Mouse (Mus musculus): ENCODE measurements around the gene Cybrd1. TPM values are rescaled to one million over a fixed set of nuclear protein-coding genes. Genes with fewer than 3 reads are reported as not detected.
A peak's percentile ranks its signal among the peaks of the same experiment; 100 is the strongest.

Gene Cybrd1
- polyA plus RNA-seq, 1 experiment from 2014 or later, result 4.3 TPM

DNA sequence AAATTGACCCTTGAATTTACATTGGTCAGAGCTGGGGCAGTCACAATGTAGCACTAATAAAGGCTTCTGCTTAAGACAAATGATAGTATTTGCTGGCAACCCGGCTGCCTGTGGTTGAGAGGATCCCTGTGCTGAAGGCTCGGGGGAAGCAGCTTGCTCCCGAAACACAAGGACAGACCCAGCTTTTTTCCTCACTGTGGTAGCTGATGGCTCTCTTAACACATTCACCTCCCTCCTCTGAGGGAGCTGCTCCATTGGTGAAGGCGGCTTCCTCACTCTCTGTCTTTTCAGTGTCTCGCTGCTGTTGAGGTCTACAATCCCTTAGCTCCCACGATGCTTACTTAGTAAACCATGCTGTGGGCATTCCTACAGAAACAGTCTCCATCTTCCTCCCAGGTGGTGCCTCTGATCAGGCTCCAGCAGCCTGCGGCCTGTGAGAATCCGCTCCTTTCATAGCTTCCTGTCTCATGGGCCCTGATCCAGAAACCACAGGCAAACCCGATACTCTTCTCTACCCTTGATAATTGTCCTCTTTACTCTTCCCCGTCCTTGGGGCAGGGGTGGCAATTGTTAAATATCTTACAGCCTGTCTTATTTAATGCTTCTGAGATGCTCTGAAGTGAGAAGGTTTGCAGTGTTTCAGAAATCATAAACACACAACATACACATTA is 15.0 kb upstream of the Cybrd1 start:
- ATAC-seq (ENCODE audit: low FRiP score), result no peak
- WGBS, result 82% methylated on average over 10 of the region's 10 CpGs

DNA sequence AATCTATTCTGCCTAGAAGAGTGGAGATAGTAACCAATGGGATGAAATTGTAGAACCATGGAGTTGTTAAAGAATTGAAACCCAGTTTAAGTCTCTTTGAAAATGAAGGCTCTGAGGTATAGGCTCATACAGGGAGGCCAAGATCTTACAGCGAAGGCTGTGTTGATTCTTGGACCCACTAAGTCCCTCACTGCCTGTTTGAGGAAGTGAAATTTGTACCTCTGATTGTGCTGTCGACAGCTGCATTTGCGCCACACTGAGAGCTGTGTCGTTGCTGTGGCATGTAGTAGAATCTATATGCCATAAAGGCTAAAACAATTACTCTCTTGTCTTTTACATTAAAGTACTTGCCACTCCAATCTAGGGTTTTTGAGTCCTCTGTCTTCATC is 14.4 kb upstream of the Cybrd1 start:
- Histone ChIP-seq H3K9me3 (ENCODE audit: control insufficient read depth, low read length) (no peaks in the 10 kb centered on the region), H3K36me3 (replicated peaks; ENCODE audit: control insufficient read depth, insufficient read depth) (peaks cover 12% of the 10 kb centered on the region; the same call in 1 of the 2 replicates), H3K4me2 (replicated peaks) (no peak overlapping the region), H3K4me3 (replicated peaks; ENCODE audit: low read length) (no peak overlapping the region), H3K4me1 (replicated peaks; ENCODE audit: control insufficient read depth, insufficient read depth, low read length) (no peaks in the 10 kb centered on the region), H3K9ac (no peak overlapping the region), H3K27me3 (ENCODE audit: control insufficient read depth, insufficient read depth, low read length) (no peaks in the 10 kb centered on the region), H3K27ac (no peak overlapping the region)
- DNase-seq (ENCODE audit: low spot score) (no peak), ATAC-seq (ENCODE audit: low FRiP score) (no peak)
- WGBS, result 89% methylated on average over 4 of the region's 4 CpGs

More for the DNA sequence above, 15.0 kb upstream of the Cybrd1 start:
- Histone ChIP-seq H3K9me3 (ENCODE audit: control insufficient read depth, low read length) (no peaks in the 10 kb centered on the region), H3K4me1 (replicated peaks; ENCODE audit: control insufficient read depth, insufficient read depth, low read length) (no peaks in the 10 kb centered on the region), H3K36me3 (replicated peaks; ENCODE audit: control insufficient read depth, insufficient read depth) (peaks cover 12% of the 10 kb centered on the region; the same call in 1 of the 2 replicates), H3K4me3 (replicated peaks; ENCODE audit: low read length) (no peak overlapping the region), H3K4me2 (replicated peaks) (no peak overlapping the region), H3K9ac (no peak overlapping the region), H3K27ac (no peak overlapping the region), H3K27me3 (ENCODE audit: control insufficient read depth, insufficient read depth, low read length) (no peaks in the 10 kb centered on the region)
- DNase-seq (ENCODE audit: low spot score), result no peak

DNA sequence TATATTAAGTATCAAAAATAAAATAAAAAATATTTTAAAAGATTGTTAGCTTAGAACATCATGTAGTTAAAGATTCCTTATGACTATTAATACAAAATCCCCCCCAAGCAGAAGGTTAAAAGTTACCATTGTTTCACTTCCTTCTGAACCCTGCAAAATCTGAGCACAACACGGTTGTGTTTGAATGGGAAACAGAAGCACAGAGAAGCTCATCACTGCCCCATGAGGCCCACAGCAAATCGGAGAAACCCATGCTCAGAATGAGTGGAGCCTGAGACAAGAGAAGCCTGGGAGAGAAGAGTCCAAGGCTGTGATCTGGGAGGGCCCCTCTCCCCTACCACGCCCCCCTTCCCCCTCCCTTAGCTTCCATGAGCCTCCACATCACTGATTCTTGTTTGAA is 13.0 kb upstream of the Cybrd1 start:
- H3K9ac ChIP-seq, result no peak overlapping the region
- ATAC-seq (ENCODE audit: low FRiP score) (no peak), DNase-seq (ENCODE audit: low spot score) (no peak)
- no peak overlapping the region for H3K27ac ChIP-seq
- no peaks in the 10 kb centered on the region for H3K9me3 ChIP-seq (ENCODE audit: control insufficient read depth, low read length)
- no peak overlapping the region for H3K4me3 ChIP-seq (replicated peaks; ENCODE audit: low read length)
- H3K4me2 ChIP-seq (replicated peaks), result no peak overlapping the region
- no peaks in the 10 kb centered on the region; the same call in 1 of the 2 replicates for H3K36me3 ChIP-seq (replicated peaks; ENCODE audit: control insufficient read depth, insufficient read depth)
- H3K27me3 ChIP-seq (ENCODE audit: control insufficient read depth, insufficient read depth, low read length), result no peaks in the 10 kb centered on the region
- no peaks in the 10 kb centered on the region for H3K4me1 ChIP-seq (replicated peaks; ENCODE audit: control insufficient read depth, insufficient read depth, low read length)
- WGBS, result 64% methylated on average over 3 of the region's 3 CpGs

DNA sequence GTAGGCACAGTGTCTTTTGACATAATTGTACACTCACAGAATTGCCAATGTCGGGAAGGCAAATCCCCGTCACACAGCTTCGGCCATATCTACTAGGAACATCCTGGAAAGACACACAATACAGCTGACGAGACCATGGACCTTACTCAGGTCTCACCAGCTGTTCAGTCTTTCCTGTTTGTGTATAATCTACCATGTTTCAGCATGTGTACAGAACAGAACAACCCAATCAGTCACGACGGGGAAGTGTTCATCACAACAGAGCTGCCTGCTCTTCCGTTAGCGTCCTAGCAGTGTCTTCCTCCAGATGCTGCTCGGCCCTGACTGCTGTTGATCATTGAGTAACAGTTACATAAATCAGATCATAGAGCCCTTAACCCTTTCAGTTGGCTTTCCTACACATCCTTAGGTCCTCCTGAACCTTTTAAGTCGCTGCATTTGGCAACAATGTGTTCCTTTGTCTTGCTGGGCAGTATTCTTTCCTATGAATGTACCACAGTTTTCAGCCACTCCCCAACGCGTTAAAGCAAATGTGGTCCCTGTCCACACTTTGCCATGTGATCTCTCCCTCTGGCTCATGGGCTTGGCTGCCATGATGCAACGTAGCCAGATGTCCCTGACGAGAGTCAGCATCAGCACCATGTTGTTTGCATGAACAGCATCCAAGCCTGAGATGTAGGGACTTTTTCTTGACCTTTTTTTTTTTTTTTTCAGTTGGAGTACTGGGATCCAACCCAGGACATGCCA is 12.1 kb upstream of the Cybrd1 start:
- Histone ChIP-seq H3K4me3 (replicated peaks; ENCODE audit: low read length) (no peak overlapping the region), H3K36me3 (replicated peaks; ENCODE audit: control insufficient read depth, insufficient read depth) (no peaks in the 10 kb centered on the region), H3K27me3 (ENCODE audit: control insufficient read depth, insufficient read depth, low read length) (no peaks in the 10 kb centered on the region), H3K27ac (no peak overlapping the region), H3K4me2 (replicated peaks) (no peak overlapping the region), H3K9me3 (ENCODE audit: control insufficient read depth, low read length) (no peaks in the 10 kb centered on the region), H3K9ac (no peak overlapping the region), H3K4me1 (replicated peaks; ENCODE audit: control insufficient read depth, insufficient read depth, low read length) (no peaks in the 10 kb centered on the region)
- DNase-seq (ENCODE audit: low spot score), result no peak
- 81% methylated on average over 14 of the region's 14 CpGs for WGBS
- ATAC-seq (ENCODE audit: low FRiP score), result no peak

DNA sequence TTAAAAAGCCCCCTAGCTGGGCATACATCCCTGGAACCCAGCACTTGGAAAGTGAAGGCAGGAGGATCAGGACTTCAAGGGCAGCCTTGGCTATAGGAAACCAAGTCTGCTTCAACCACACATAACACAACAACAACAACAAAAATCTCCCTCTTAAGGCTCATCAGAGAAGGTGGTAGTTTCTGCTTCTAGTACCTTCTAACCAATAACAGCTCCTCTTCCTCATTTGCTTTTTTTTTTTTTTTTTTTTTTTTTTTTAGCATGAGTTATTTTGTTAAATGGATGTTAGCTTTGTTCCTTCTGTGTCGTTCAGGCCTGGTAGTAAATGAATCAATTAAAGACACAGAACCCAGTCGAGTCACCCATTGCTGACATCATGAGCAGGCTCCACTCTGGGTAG is 10.5 kb upstream of the Cybrd1 start:
- Histone ChIP-seq H3K9me3 (ENCODE audit: control insufficient read depth, low read length) (no peaks in the 10 kb centered on the region), H3K9ac (no peak overlapping the region), H3K27me3 (ENCODE audit: control insufficient read depth, insufficient read depth, low read length) (no peaks in the 10 kb centered on the region), H3K27ac (no peak overlapping the region), H3K4me1 (replicated peaks; ENCODE audit: control insufficient read depth, insufficient read depth, low read length) (no peaks in the 10 kb centered on the region), H3K36me3 (replicated peaks; ENCODE audit: control insufficient read depth, insufficient read depth) (no peaks in the 10 kb centered on the region), H3K4me2 (replicated peaks) (no peak overlapping the region), H3K4me3 (replicated peaks; ENCODE audit: low read length) (no peak overlapping the region)
- ATAC-seq (ENCODE audit: low FRiP score) (no peak), DNase-seq (ENCODE audit: low spot score) (no peak)
- WGBS, result 88% methylated on average over 2 of the region's 2 CpGs

DNA sequence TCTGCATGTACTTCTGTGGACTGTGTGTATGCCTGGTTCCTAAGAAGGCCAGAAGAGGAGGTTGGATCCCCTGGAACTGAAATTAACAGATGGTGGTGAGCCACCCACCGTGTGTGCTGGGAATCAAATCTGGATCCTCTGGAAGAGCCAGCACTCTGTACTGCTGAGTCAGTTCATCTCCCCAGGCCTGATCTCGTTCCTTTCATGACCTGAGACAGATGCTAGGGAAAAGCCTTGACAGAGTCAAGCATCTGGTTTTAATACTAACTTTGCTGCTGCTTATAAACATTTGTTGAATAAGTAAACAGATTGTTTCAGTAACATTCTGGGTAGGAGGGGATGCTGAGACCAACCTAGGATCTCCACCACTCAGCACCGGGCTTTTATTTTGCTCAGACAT is 9.2 kb upstream of the Cybrd1 start:
- DNase-seq (ENCODE audit: low spot score) (no peak), ATAC-seq (ENCODE audit: low FRiP score) (no peak)
- no peaks in the 10 kb centered on the region for H3K27me3 ChIP-seq (ENCODE audit: control insufficient read depth, insufficient read depth, low read length)
- no peak overlapping the region for H3K27ac ChIP-seq
- no peak overlapping the region for H3K9ac ChIP-seq
- no peak overlapping the region for H3K4me2 ChIP-seq (replicated peaks)
- no peaks in the 10 kb centered on the region for H3K9me3 ChIP-seq (ENCODE audit: control insufficient read depth, low read length)
- H3K4me3 ChIP-seq (replicated peaks; ENCODE audit: low read length), result no peak overlapping the region
- no peaks in the 10 kb centered on the region for H3K4me1 ChIP-seq (replicated peaks; ENCODE audit: control insufficient read depth, insufficient read depth, low read length)
- 84% methylated on average over 3 of the region's 3 CpGs for WGBS
- H3K36me3 ChIP-seq (replicated peaks; ENCODE audit: control insufficient read depth, insufficient read depth), result no peaks in the 10 kb centered on the region

DNA sequence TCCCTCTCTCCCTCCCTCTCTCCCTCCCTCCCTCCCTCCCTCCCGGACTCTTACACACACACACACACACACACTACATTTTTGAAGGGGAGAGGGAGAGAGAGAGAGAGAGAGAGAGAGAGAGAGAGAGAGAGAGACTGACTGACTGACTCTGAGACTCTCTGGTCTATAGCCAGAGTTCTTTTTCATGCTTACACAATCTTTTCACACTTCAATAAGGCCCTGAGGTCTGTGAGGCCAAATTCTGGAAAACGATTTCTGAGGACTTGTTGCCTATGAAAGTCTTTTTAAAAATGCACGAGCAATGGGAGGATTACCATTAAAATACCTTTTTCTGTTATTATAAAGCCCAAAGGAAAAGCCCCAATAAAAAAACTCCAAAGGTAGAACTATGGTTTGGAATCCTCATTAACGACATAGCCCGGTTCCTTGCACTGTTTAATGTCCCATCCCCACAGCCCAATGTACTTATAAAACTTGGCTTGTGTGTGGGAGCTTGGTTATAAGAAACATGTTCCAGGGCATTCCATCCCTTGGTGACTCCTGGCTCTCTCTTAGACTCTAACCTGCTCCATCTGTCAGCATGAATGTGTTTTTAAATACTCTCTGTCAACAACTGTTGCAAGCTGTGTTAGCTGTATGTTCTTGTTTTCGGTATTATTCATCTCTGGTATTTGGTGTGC is 4.1 kb upstream of the Cybrd1 start:
- Histone ChIP-seq H3K4me3 (replicated peaks; ENCODE audit: low read length) (no peak overlapping the region), H3K36me3 (replicated peaks; ENCODE audit: control insufficient read depth, insufficient read depth) (no peaks in the 10 kb centered on the region), H3K9me3 (ENCODE audit: control insufficient read depth, low read length) (no peaks in the 10 kb centered on the region), H3K27me3 (ENCODE audit: control insufficient read depth, insufficient read depth, low read length) (peaks cover 15% of the 10 kb centered on the region), H3K27ac (no peak overlapping the region), H3K4me2 (replicated peaks) (no peak overlapping the region), H3K9ac (no peak overlapping the region), H3K4me1 (replicated peaks; ENCODE audit: control insufficient read depth, insufficient read depth, low read length) (peaks cover 9% of the 10 kb centered on the region)
- ATAC-seq (ENCODE audit: low FRiP score) (no peak), DNase-seq (ENCODE audit: low spot score) (no peak)
- 83% methylated on average over 6 of the region's 6 CpGs for WGBS

DNA sequence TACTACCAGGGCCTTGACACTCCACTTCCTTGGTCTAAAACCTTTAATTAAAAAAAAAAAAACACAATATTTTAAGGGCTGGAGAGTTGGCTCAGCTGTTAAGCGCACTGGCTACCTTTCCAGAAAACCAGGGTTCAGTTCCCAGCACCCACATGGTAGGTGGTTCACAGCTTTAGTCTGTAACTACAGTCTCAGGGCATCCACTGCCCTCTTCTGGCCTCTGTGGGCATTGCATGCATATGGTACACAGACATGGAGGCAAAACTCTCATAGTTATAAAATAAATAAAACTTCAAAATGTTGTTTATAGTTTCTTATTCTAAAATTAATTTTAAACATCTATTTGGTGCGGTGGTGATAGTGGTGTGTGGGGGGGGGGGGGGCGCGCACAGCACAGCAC is 1.6 kb upstream of the Cybrd1 start:
- Histone ChIP-seq H3K27me3 (ENCODE audit: control insufficient read depth, insufficient read depth, low read length) (peaks cover 29% of the 10 kb centered on the region), H3K4me3 (replicated peaks; ENCODE audit: low read length) (no peak overlapping the region), H3K27ac (no peak overlapping the region), H3K4me2 (replicated peaks) (no peak overlapping the region), H3K9me3 (ENCODE audit: control insufficient read depth, low read length) (no peaks in the 10 kb centered on the region), H3K9ac (no peak overlapping the region), H3K4me1 (replicated peaks; ENCODE audit: control insufficient read depth, insufficient read depth, low read length) (peaks cover 9% of the 10 kb centered on the region), H3K36me3 (replicated peaks; ENCODE audit: control insufficient read depth, insufficient read depth) (no peaks in the 10 kb centered on the region)
- WGBS, result 90% methylated on average over 4 of the region's 4 CpGs
- DNase-seq (ENCODE audit: low spot score), result no peak
- no peak for ATAC-seq (ENCODE audit: low FRiP score)

DNA sequence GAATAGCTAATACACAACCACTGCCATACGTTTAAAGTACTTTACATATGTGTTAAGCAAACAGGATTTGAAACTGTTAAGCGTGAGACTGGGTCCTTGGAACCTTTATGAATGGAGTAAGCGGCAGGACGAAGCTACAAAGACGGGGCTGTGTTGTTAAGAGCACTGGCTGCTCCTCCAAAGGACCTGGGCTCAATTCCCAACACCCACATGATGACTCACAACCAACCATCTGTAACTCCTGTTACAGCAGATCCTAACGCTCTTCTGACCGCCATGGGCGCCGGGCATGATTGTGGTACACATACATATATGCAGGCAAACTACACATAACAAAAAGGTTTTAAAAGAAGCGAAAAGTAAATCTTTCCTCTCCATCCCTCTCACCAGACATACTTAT is 3.1 kb downstream of the Cybrd1 start:
- Histone ChIP-seq H3K4me3 (replicated peaks; ENCODE audit: low read length) (no peak overlapping the region), H3K9ac (no peak overlapping the region), H3K27ac (peak overlapping the region; percentile 22; the same call in 1 of the 2 replicates), H3K4me1 (replicated peaks; ENCODE audit: control insufficient read depth, insufficient read depth, low read length) (peaks cover 9% of the 10 kb centered on the region), H3K27me3 (ENCODE audit: control insufficient read depth, insufficient read depth, low read length) (peaks cover 29% of the 10 kb centered on the region), H3K36me3 (replicated peaks; ENCODE audit: control insufficient read depth, insufficient read depth) (no peaks in the 10 kb centered on the region), H3K9me3 (ENCODE audit: control insufficient read depth, low read length) (no peaks in the 10 kb centered on the region), H3K4me2 (replicated peaks) (no peak overlapping the region)
- WGBS, result 73% methylated on average over 10 of the region's 10 CpGs
- ATAC-seq (ENCODE audit: low FRiP score) (no peak), DNase-seq (ENCODE audit: low spot score) (no peak)
